Mouse (Mus musculus): ENCODE measurements around the gene Wwc2. TPM values are rescaled to one million over a fixed set of nuclear protein-coding genes. Genes with fewer than 3 reads are reported as not detected.

Gene Wwc2
- polyA plus RNA-seq, 1 experiment from 2014 or later, result 11.9 TPM

GRCm38 (mm10) chr8:47962005-47962404 lies 28.7 kb downstream of the Wwc2 start:
- Histone ChIP-seq H3K36me3 (peaks cover 6% of the 10 kb centered on the region; the same call in 1 of the 2 replicates), H3K9me3 (no peaks in the 10 kb centered on the region), H3K9ac (no peak overlapping the region), H3K4me1 (peaks cover 10% of the 10 kb centered on the region), H3K27me3 (no peaks in the 10 kb centered on the region), H3K27ac (no peak overlapping the region), H3K4me2 (no peak overlapping the region), H3K4me3 (no peak overlapping the region)
- 50% methylated on average over 6 of the region's 6 CpGs for WGBS
- ATAC-seq (ENCODE audit: insufficient number of reproducible peaks, low FRiP score, low TSS enrichment, low read depth), result no peak

GRCm38 (mm10) chr8:47957560-47957959 lies 33.2 kb downstream of the Wwc2 start:
- Histone ChIP-seq H3K36me3 (no peaks in the 10 kb centered on the region), H3K9ac (no peak overlapping the region), H3K4me2 (no peak overlapping the region), H3K9me3 (no peaks in the 10 kb centered on the region), H3K4me3 (no peak overlapping the region), H3K27ac (no peak overlapping the region), H3K27me3 (no peaks in the 10 kb centered on the region), H3K4me1 (peaks cover 8% of the 10 kb centered on the region)
- 87% methylated on average over 4 of the region's 4 CpGs for WGBS
- no peak for ATAC-seq (ENCODE audit: insufficient number of reproducible peaks, low FRiP score, low TSS enrichment, low read depth)

GRCm38 (mm10) chr8:47951380-47951932 lies 39.3 kb downstream of the Wwc2 start:
- no peak for ATAC-seq (ENCODE audit: insufficient number of reproducible peaks, low FRiP score, low TSS enrichment, low read depth)
- Histone ChIP-seq H3K4me2 (no peak overlapping the region), H3K27me3 (no peaks in the 10 kb centered on the region), H3K36me3 (no peaks in the 10 kb centered on the region), H3K4me1 (0 out of 2 replicates have a peak, but pooled peaks cover 10% of the 10 kb centered on the region), H3K9me3 (no peaks in the 10 kb centered on the region), H3K27ac (no peak overlapping the region), H3K9ac (no peak overlapping the region), H3K4me3 (no peak overlapping the region)
- WGBS, result 65% methylated on average over 7 of the region's 7 CpGs

- WGBS, result 85% methylated on average over 4 of the region's 4 CpGs
- H3K4me1 ChIP-seq, result 0 out of 2 replicates have a peak, but pooled peaks cover 10% of the 10 kb centered on the region
- no peak overlapping the region for H3K9ac ChIP-seq
- H3K27ac ChIP-seq, result no peak overlapping the region
- no peaks in the 10 kb centered on the region for H3K9me3 ChIP-seq
- H3K4me3 ChIP-seq, result no peak overlapping the region
- H3K36me3 ChIP-seq, result no peaks in the 10 kb centered on the region
- ATAC-seq (ENCODE audit: insufficient number of reproducible peaks, low FRiP score, low TSS enrichment, low read depth), result no peak
- H3K4me2 ChIP-seq, result no peak overlapping the region
- H3K27me3 ChIP-seq, result no peaks in the 10 kb centered on the region
Observed at GRCm38 (mm10) chr8:47948836-47949235, 41.9 kb downstream of the Wwc2 start.

GRCm38 (mm10) chr8:47947672-47948618 lies 42.8 kb downstream of the Wwc2 start:
- Histone ChIP-seq H3K36me3 (no peaks in the 10 kb centered on the region), H3K4me3 (no peak overlapping the region), H3K4me1 (peaks cover 10% of the 10 kb centered on the region; the same call in 1 of the 2 replicates), H3K27ac (peak overlapping the region; percentile 60; the same call in 1 of the 2 replicates), H3K4me2 (no peak overlapping the region), H3K27me3 (no peaks in the 10 kb centered on the region), H3K9me3 (no peaks in the 10 kb centered on the region), H3K9ac (no peak overlapping the region)
- no peak for ATAC-seq (ENCODE audit: insufficient number of reproducible peaks, low FRiP score, low TSS enrichment, low read depth)
- WGBS, result 67% methylated on average over 19 of the region's 19 CpGs

GRCm38 (mm10) chr8:47943049-47943448 lies 47.7 kb downstream of the Wwc2 start:
- Histone ChIP-seq H3K27me3 (no peaks in the 10 kb centered on the region), H3K9me3 (no peaks in the 10 kb centered on the region), H3K4me3 (no peak overlapping the region), H3K4me1 (peaks cover 10% of the 10 kb centered on the region), H3K36me3 (no peaks in the 10 kb centered on the region), H3K9ac (no peak overlapping the region), H3K4me2 (no peak overlapping the region), H3K27ac (no peak overlapping the region)
- ATAC-seq (ENCODE audit: insufficient number of reproducible peaks, low FRiP score, low TSS enrichment, low read depth), result 0 out of 2 replicates have a peak, but pooled peaks have one; percentile 27
- 75% methylated on average over 10 of the region's 10 CpGs for WGBS

GRCm38 (mm10) chr8:47941028-47941427 lies 49.7 kb downstream of the Wwc2 start:
- peak overlapping the region; percentile 61 for H3K27ac ChIP-seq
- H3K9ac ChIP-seq, result no peak overlapping the region
- peaks cover 16% of the 10 kb centered on the region for H3K4me1 ChIP-seq
- no peak overlapping the region for H3K4me2 ChIP-seq
- 48% methylated on average over 5 of the region's 5 CpGs for WGBS
- no peaks in the 10 kb centered on the region for H3K9me3 ChIP-seq
- H3K36me3 ChIP-seq, result no peaks in the 10 kb centered on the region
- H3K4me3 ChIP-seq, result no peak overlapping the region
- no peaks in the 10 kb centered on the region for H3K27me3 ChIP-seq
- no peak for ATAC-seq (ENCODE audit: insufficient number of reproducible peaks, low FRiP score, low TSS enrichment, low read depth)

- peaks cover 17% of the 10 kb centered on the region for H3K4me1 ChIP-seq
- H3K9ac ChIP-seq, result no peak overlapping the region
- H3K27ac ChIP-seq, result peak overlapping the region; percentile 61
- 60% methylated on average over 10 of the region's 10 CpGs for WGBS
- H3K4me3 ChIP-seq, result no peak overlapping the region
- no peaks in the 10 kb centered on the region for H3K36me3 ChIP-seq
- no peaks in the 10 kb centered on the region for H3K27me3 ChIP-seq
- H3K9me3 ChIP-seq, result no peaks in the 10 kb centered on the region
- no peak overlapping the region for H3K4me2 ChIP-seq
- ATAC-seq (ENCODE audit: insufficient number of reproducible peaks, low FRiP score, low TSS enrichment, low read depth), result no peak
Observed at GRCm38 (mm10) chr8:47939933-47940870, 50.5 kb downstream of the Wwc2 start.

GRCm38 (mm10) chr8:47939217-47939616 lies 51.5 kb downstream of the Wwc2 start:
- H3K27ac ChIP-seq, result no peak overlapping the region
- H3K4me1 ChIP-seq, result peaks cover 18% of the 10 kb centered on the region
- H3K9ac ChIP-seq, result no peak overlapping the region
- ATAC-seq (ENCODE audit: insufficient number of reproducible peaks, low FRiP score, low TSS enrichment, low read depth), result no peak
- 85% methylated on average over 7 of the region's 7 CpGs for WGBS
- no peak overlapping the region for H3K4me2 ChIP-seq
- H3K27me3 ChIP-seq, result no peaks in the 10 kb centered on the region
- no peak overlapping the region for H3K4me3 ChIP-seq
- H3K36me3 ChIP-seq, result no peaks in the 10 kb centered on the region
- no peaks in the 10 kb centered on the region for H3K9me3 ChIP-seq

GRCm38 (mm10) chr8:47936386-47936785 lies 54.3 kb downstream of the Wwc2 start:
- no peak for ATAC-seq (ENCODE audit: insufficient number of reproducible peaks, low FRiP score, low TSS enrichment, low read depth)
- H3K4me3 ChIP-seq, result no peak overlapping the region

GRCm38 (mm10) chr8:47935461-47935860 lies 55.3 kb downstream of the Wwc2 start:
- no peak overlapping the region for H3K27ac ChIP-seq
- no peaks in the 10 kb centered on the region for H3K9me3 ChIP-seq
- H3K4me1 ChIP-seq, result peaks cover 39% of the 10 kb centered on the region
- no peaks in the 10 kb centered on the region for H3K27me3 ChIP-seq
- no peak overlapping the region for H3K4me3 ChIP-seq
- ATAC-seq (ENCODE audit: insufficient number of reproducible peaks, low FRiP score, low TSS enrichment, low read depth), result no peak
- no peaks in the 10 kb centered on the region for H3K36me3 ChIP-seq
- WGBS, result 75% methylated on average over 5 of the region's 5 CpGs
- H3K4me2 ChIP-seq, result no peak overlapping the region
- no peak overlapping the region for H3K9ac ChIP-seq

More at GRCm38 (mm10) chr8:47936386-47936785, 54.3 kb downstream of the Wwc2 start:
- Histone ChIP-seq H3K4me2 (no peak overlapping the region), H3K27ac (no peak overlapping the region), H3K9me3 (no peaks in the 10 kb centered on the region), H3K9ac (no peak overlapping the region), H3K4me1 (peaks cover 41% of the 10 kb centered on the region), H3K27me3 (no peaks in the 10 kb centered on the region), H3K36me3 (no peaks in the 10 kb centered on the region)
- 22% methylated on average over 9 of the region's 9 CpGs for WGBS

Data from limb, embryonic 15.5 days (tissue).